ENCODE assay signal across 1 mouse cellular context in genomic region chr6:115803541-115804382, GRCm38 (mm10).
TF ChIP-seq lines count a peak whose summit lies in the region.

No protein-coding gene starts in this region.

TF ChIP-seq in MEL, 35 proteins besides CTCF, POLR2A, EP300 and RAD21 (continued from another document):
- TF ChIP-seq CHD2 (IDR thresholded peaks at IDR 0.05; ENCODE audit: low read length) = no peak; the same call in none of the 2 replicates
- TF ChIP-seq HCFC1 (IDR thresholded peaks at IDR 0.05; ENCODE audit: low read depth, low read length) = no peak
- no peak for TF ChIP-seq USF2 (IDR thresholded peaks at IDR 0.05; ENCODE audit: borderline replicate concordance in 1 of 2, insufficient read depth in 1 of 2, low read depth in 1 of 2, low read length in 2 of 2)
- TF ChIP-seq MXI1 (IDR thresholded peaks at IDR 0.05; ENCODE audit: low read depth, low read length) = no peak
- peak; percentile 62; the same call in 1 of the 2 replicates for TF ChIP-seq ZKSCAN1 (IDR thresholded peaks at IDR 0.05; ENCODE audit: low read depth, low read length)
- no peak for TF ChIP-seq KAT2A (conservative IDR thresholded peaks at IDR 0.05; ENCODE audit: low read depth, low read length)
- TF ChIP-seq MAZ (IDR thresholded peaks at IDR 0.05; ENCODE audit: low read depth, low read length) = no peak
- no peak for TF ChIP-seq MYB (IDR thresholded peaks at IDR 0.05; ENCODE audit: low read depth, low read length)
- TF ChIP-seq CHD1 (IDR thresholded peaks at IDR 0.05; ENCODE audit: low read depth, low read length) = no peak
- TF ChIP-seq BHLHE40 (IDR thresholded peaks at IDR 0.05; ENCODE audit: borderline replicate concordance, low read depth, low read length) = no peak
